Mouse (Mus musculus) T-helper 1 cell (primary cell): ENCODE measurements around the gene Olfr921.

Source experiments
- in situ Hi-C: fragments of 300-600 bp; cut with MboI, MseI; formaldehyde crosslinking; loops from one replicate; pipeline ENCODE4 v1.15.1; 2025; ENCODE audit warnings: high pct_unique_total_duplicates

Olfr921 gene

DNA sequence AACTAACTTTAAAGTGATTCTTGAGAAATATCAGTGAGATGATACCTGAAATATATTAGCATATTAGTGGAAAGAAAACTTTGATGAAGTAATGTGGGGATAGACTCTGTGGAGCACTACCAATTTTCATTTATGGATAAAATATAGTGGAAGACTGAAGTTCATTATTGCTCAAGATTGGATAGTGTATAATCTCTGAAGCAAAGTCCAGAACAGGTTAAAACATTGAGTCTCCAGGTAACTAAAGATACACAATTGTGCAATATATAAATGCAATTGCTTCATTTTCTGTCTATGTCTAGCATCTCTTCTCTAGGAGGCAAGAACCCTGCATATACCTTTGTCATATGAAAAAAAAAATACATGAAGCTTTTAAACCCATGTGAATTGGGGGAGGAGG, at the start of gene Olfr921:
Gene Olfr921 (plus strand): TSS at position 301 of the 400 bp plus-strand sequence.
- in situ Hi-C loops, result no loop called here

DNA sequence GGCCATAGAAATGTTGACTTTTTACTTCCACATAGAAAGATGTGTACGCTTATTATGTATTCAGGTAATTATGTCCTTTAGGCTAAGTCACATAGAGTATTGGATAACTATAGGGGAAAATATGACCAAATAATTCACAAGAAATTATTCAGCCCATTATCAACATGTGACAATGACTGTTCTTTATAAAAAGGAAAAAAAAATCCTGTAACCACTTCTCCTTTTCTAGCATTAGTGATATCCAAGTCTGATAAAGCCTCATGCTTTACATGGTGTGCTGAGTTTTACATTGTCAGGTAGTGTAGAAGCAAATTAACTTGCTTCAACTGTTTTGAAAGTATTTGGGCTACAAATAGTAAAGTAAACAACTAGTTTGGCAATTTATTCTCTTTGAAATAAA, 48.8 kb upstream of the Olfr921 start:
- in situ Hi-C loops, result no loop called here

GRCm38 (mm10) chr9:38728218-38728617, 44.6 kb upstream of the Olfr921 start:
- in situ Hi-C loops, result loop anchor here (25.0 kb wide), 1 partner anchor 1041 kb away; no protein-coding TSS in a partner anchor

DNA sequence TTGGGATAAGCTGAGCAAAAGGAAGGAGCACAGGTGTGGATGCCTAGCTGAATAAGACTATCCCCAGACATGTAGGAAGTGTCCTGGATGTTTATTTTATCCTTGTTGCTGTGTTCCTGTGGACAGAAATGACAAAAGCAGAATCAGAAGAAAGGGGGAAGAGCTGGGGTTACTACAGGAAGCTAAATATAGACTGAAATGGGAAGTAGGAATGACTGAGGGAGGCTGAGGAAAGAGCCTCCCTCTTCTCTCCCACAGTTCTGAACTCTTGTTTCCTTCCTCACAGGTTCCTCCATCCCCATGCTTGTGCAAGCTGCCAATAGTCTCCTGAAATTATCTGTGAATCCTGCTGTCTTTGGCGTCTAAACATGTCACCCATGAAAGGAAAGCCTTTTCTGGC, 31.5 kb upstream of the Olfr921 start:
- in situ Hi-C loops, result loop anchor here (25.0 kb wide), 1 partner anchor 1054 kb away; no protein-coding TSS in a partner anchor

GRCm38 (mm10) chr9:38744619-38745315, 28.1 kb upstream of the Olfr921 start:
- in situ Hi-C loops, result loop anchor here (25.0 kb wide), 1 partner anchor 1057 kb away; no protein-coding TSS in a partner anchor

- in situ Hi-C loops, result no loop called here
These were observed 20.9 kb upstream of the Olfr921 start, which contains the start of gene Olfr920 for GRCm38 (mm10) chr9:38751999-38752398. Gene Olfr920 (plus strand): TSS chr9:38752299.

GRCm38 (mm10) chr9:38792689-38793088, 19.8 kb downstream of the Olfr921 start:
- in situ Hi-C loops, result no loop called here

DNA sequence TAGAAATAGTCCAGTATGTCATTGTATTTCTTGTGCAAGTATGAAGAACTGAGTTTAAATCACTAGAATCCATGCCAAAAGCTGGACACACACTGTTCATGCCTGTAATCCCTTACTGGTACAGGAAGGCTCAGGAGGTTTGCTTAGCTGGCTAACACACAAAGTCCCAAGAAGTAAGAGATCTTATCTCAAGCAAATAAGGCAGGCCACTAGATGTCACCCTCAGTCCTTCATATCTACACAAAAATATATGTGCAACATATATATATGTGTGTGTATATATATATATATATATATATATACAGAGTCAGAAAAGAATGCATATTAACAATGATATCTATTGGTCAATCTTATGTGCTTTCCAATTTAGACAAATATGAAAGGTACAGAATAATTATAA, 32.8 kb downstream of the Olfr921 start:
- in situ Hi-C loops, result no loop called here

DNA sequence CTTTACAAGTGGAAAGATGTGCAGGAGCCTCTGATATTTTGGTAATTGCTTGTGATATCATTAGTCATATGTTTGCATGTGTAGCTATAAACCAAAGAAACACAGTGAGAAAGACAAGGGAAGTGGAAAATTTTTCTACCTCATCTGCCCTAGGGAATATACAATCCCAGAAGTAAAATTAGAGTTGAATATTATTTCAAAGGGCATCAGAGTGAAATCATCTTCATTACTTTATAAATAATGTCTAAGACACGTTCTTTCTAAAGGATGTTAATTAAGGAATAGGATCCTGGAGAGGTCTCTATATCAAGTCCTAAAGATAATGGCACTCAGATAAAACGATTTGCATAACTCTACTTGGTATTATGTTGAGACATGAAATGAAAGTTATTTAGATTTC, 41.4 kb downstream of the Olfr921 start, which contains the start of gene Olfr922:
Gene Olfr922 (plus strand): TSS at position 301 of the 400 bp plus-strand sequence.
- in situ Hi-C loops, result no loop called here

GRCm38 (mm10) chr9:38815458-38815986, 42.7 kb downstream of the Olfr921 start:
- in situ Hi-C loops, result no loop called here

DNA sequence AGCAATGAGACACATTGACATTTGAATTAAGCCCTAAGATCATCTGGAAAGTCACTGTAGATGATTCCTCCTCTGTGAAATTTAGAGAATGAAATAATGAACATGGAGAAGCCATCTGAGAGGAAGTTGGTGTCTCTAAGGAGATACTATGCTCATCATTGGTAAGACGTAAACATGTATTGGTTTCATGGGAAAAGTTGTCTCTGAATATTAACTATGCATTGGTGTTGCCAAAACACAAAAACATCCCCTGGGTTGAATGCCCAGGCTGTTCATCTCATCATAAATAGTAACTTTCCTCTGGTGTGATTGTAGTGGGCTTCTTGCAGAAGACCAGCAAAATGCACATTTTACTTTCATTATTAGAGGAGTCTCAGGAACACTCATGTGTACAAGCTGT, 53.4 kb downstream of the Olfr921 start, which contains the start of gene Olfr923:
Gene Olfr923 (plus strand): TSS at position 301 of the 400 bp plus-strand sequence.
- in situ Hi-C loops, result no loop called here
